Mouse (Mus musculus) neural tube, embryonic 11.5 days (tissue): ENCODE data around the gene Gas7. TPM values are rescaled to one million over a fixed set of nuclear protein-coding genes. Genes with fewer than 3 reads are reported as not detected.
A peak's percentile ranks its signal among the peaks of the same experiment; 100 is the strongest.

Source experiments
- ATAC-seq: fragments of 200-750 bp; cut with Nextera tagmentation; 2 replicates; pipeline ENCODE4 v1.8.0; 2017; ENCODE audit warnings: moderate number of reproducible peaks, mild to moderate bottlenecking, moderate TSS enrichment, moderate library complexity; ENCODE audit not compliant: insufficient read depth, low FRiP score, low TSS enrichment
- DNase-seq: peaks from one replicate; pipeline ENCODE4 v3.0.0-alpha.2; 2015; ENCODE audit warnings: low spot score
- H3K27ac ChIP-seq: fragments of 300-500 bp; sonication (generic); 2 replicates; pipeline ENCODE4 v1.5.1; 2014; ENCODE audit warnings: low read depth, mild to moderate bottlenecking, low read length
- H3K27me3 ChIP-seq: fragments of 300-500 bp; sonication (generic); 2 replicates; pipeline ENCODE4 v1.6.1; 2014; ENCODE audit warnings: mild to moderate bottlenecking, low read length, mixed read lengths; ENCODE audit not compliant: control insufficient read depth, insufficient read depth
- H3K36me3 ChIP-seq: fragments of 300-500 bp; sonication (generic); 2 replicates; pipeline ENCODE4 v1.6.1; 2014; ENCODE audit warnings: mild to moderate bottlenecking, low read length, moderate library complexity, mixed read lengths; ENCODE audit not compliant: control insufficient read depth, insufficient read depth
- H3K4me1 ChIP-seq: fragments of 300-500 bp; sonication (generic); 2 replicates; pipeline ENCODE4 v1.6.1; 2014; ENCODE audit warnings: low read length, mixed read lengths; ENCODE audit not compliant: control insufficient read depth, insufficient read depth
- H3K4me2 ChIP-seq: fragments of 300-500 bp; sonication (generic); 2 replicates; pipeline ENCODE4 v1.6.1; 2014; ENCODE audit warnings: low read depth, mild to moderate bottlenecking, moderate library complexity
- H3K4me3 ChIP-seq: fragments of 300-500 bp; sonication (generic); 2 replicates; pipeline ENCODE4 v1.5.1; 2014; ENCODE audit warnings: low read depth, low read length
- H3K9ac ChIP-seq: fragments of 300-500 bp; sonication (generic); 2 replicates; pipeline ENCODE4 v1.6.1; 2014; ENCODE audit warnings: mild to moderate bottlenecking, low read length
- H3K9me3 ChIP-seq: fragments of 300-500 bp; sonication (generic); 2 replicates; pipeline ENCODE4 v1.6.1; 2016; ENCODE audit warnings: low read length; ENCODE audit not compliant: control insufficient read depth
- WGBS: fragments of 180-500 bp; shearing (Covaris S2); extraction: QIAGEN DNeasy Blood & Tissue Kit; methylation state at CpG from one replicate; pipeline ENCODE4 v1.1.7; 2014; 5-methylcytosine and 5-hydroxymethylcytosine counted together
- polyA plus RNA-seq: library from polyadenylated mRNA; unstranded; fragments of >200 nt; fragmentation: Nextera tagmentation; extraction: Ambion mirVana; gene quantifications from 2 replicates; pipeline ENCODE4 v1.2.1, GENCODE M21; 2014

Gas7 gene
- polyA plus RNA-seq, 1 experiment from 2014 or later = 4.4 TPM

DNA sequence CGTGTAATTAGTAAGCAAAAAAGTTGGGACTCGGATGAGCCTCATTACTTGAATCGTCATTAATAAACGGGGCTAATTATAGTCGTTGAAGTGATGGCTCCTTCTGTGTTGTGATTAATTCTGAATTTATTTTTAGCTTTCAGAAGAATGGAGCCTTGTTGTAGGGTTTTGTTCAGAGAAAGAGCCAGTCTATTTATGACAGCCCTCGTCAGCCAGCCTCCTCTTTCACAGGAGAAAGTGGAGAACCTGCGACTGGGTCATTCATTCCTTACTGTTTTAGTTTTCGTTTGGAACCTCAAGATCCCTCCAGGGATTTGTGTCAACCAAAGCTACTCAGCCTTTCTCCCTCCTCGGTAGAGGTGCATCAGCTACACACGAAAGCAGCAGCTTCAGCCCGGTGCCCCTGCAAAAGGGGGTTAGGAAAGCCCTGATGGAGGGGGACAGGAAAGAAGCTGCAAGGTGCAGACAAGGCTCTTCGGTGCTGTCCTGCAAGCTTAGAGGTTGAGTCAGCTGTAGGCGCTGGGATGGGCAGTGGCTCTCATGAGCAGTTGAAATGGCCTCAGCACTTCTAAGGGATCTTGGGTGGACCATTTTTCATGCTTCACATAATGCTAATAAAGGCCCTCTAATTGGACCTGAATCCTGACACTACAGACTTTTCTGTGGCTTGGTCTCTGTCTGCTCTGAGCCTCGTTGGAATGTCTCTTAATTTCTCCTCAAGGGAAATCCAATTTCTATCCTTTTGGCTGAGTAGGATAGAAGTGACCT lies 10.0 kb upstream of the Gas7 start:
- Histone ChIP-seq H3K4me3 (no peak overlapping the region), H3K9ac (no peak overlapping the region), H3K9me3 (no peaks in the 10 kb centered on the region), H3K27ac (no peak overlapping the region), H3K4me2 (no peak overlapping the region), H3K27me3 (no peaks in the 10 kb centered on the region), H3K36me3 (no peaks in the 10 kb centered on the region), H3K4me1 (no peaks in the 10 kb centered on the region)
- ATAC-seq (no peak), DNase-seq (no peak)
- 70% methylated on average over 14 of the region's 14 CpGs for WGBS

DNA sequence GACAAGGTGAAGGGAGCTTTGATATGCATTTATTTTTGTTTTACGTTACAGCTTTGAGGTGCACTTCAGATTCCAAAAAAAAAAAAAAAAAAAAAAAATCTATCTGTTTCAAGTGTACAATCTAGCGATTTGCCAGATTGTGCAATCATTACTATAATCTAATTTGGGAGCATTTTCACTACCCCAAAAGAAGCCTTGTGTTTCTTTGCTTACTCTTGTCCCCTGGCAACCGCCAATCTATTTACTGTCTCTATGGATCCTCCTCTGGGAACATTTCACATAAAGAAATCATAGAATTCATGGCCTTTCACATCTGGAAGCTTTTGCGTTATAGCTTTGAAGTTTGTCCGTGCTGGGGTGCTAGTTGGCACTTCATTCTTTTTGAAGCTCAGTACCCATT lies 3.7 kb upstream of the Gas7 start:
- DNase-seq (no peak), ATAC-seq (no peak)
- WGBS = 84% methylated on average over 5 of the region's 5 CpGs

DNA sequence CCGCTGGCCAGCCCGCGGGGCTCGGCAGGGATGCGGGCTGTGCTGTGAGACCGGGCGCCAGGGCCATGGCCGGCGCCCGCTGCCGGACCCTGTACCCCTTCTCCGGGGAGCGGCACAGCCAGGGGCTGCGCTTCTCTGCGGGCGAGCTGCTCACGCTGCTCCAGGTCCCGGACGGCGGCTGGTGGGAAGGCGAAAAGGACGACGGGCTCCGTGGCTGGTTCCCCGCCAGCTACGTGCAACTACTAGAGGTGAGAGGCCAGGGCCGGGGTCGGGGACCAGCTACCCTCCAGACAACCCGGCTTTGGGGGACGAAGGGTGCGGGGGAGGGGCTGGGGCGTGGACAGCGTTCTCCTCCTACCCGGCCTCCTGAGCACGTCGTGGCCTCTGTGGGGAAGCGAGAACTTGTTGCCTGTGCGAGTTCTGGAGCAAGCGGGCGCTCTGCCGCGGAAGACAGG lies 317 bp downstream of the Gas7 start:
- H3K9ac ChIP-seq = peak overlapping the region; percentile 67
- peak; percentile 56 for DNase-seq
- under 1% methylated on average over 42 of the region's 42 CpGs for WGBS

More for the DNA sequence above, 3.7 kb upstream of the Gas7 start:
- no peaks in the 10 kb centered on the region for H3K36me3 ChIP-seq
- H3K9me3 ChIP-seq = no peaks in the 10 kb centered on the region
- peaks cover 5% of the 10 kb centered on the region for H3K4me1 ChIP-seq
- no peak overlapping the region for H3K4me2 ChIP-seq
- no peak overlapping the region for H3K27ac ChIP-seq
- H3K9ac ChIP-seq = no peak overlapping the region
- H3K4me3 ChIP-seq = no peak overlapping the region
- peaks cover 5% of the 10 kb centered on the region for H3K27me3 ChIP-seq

DNA sequence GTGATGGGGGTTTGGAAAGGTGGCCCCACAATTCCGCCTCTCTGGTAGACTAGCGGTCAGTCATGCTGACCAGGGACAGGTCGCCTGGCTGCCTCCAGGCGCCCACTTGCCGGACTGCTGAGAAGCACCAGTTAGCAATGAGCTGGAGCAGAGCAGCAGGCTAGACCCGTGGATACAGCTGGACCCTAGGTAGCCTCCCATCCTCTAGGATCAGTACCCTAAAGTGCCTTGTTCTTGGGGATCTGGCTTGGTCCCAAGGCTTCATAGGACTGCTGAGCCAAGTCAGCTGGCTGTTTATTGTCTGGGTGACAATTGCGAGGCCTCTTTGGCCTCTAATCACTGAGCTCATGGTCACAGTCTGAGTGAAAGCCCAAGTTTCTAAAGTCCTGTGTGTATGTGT lies 792 bp downstream of the Gas7 start:
- peak overlapping the region; percentile 98 for H3K4me2 ChIP-seq
- peaks cover 5% of the 10 kb centered on the region for H3K4me1 ChIP-seq
- peak; percentile 15; the same call in 1 of the 2 replicates for ATAC-seq
- 10% methylated on average over 7 of the region's 7 CpGs for WGBS
- H3K27me3 ChIP-seq = peaks cover 5% of the 10 kb centered on the region
- no peaks in the 10 kb centered on the region for H3K9me3 ChIP-seq
- H3K36me3 ChIP-seq = no peaks in the 10 kb centered on the region
- H3K27ac ChIP-seq = no peak overlapping the region
- peak overlapping the region; percentile 69 for H3K4me3 ChIP-seq
- DNase-seq = peak; percentile 19
- peak overlapping the region; percentile 67; the same call in 1 of the 2 replicates for H3K9ac ChIP-seq

More for the DNA sequence above, 317 bp downstream of the Gas7 start:
- Histone ChIP-seq H3K4me1 (peaks cover 5% of the 10 kb centered on the region), H3K27me3 (peaks cover 5% of the 10 kb centered on the region), H3K4me3 (peak overlapping the region; percentile 69), H3K4me2 (peak overlapping the region; percentile 98), H3K27ac (no peak overlapping the region), H3K9me3 (no peaks in the 10 kb centered on the region), H3K36me3 (no peaks in the 10 kb centered on the region)
- peak; percentile 76 for ATAC-seq

DNA sequence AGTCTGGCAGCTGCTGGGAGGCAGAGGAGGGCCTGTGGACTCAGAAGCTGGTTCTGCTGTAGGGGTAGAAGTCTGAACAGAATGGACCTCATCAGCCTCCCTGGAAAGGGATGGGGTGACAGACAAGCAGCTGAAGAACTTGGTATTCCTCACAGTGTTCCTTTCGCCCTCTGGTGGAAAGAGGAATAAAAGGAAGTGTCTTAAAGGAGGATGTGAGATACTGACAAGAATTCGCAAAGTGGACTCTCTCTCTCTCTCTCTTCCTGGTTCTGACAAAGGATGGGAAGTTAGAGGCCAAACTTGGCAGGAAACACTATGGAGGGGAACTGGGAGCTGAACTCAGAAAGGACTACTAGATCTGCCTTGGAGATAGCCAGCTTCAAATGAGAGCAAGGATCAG lies 2.9 kb downstream of the Gas7 start:
- Histone ChIP-seq H3K4me1 (peaks cover 5% of the 10 kb centered on the region), H3K36me3 (no peaks in the 10 kb centered on the region), H3K9me3 (no peaks in the 10 kb centered on the region), H3K27me3 (peaks cover 5% of the 10 kb centered on the region), H3K27ac (no peak overlapping the region), H3K4me2 (no peak overlapping the region), H3K9ac (no peak overlapping the region), H3K4me3 (no peak overlapping the region)
- WGBS = 49% methylated on average over 2 of the region's 2 CpGs
- no peak for DNase-seq
- no peak for ATAC-seq

DNA sequence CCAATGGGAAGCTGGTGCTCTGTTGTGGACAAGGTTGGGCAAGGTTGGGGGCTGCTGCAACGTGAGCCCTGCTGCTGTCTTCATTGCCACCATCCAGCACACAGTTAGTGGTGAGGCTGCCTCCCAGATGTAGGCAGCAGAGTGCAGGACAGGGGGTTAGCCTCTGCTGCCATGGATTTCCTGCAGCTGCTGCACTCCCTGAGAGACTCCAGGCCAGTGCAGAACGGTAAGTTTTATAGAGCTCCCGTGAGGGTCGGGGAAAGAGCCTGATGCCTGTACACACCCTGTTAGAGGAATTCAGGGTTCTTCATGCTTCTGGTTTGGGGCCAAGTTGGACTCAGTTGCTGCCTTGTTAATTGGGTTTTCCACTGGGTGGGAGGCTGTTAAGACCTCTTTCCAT lies 11.9 kb downstream of the Gas7 start:
- ATAC-seq = no peak
- no peaks in the 10 kb centered on the region for H3K36me3 ChIP-seq
- no peaks in the 10 kb centered on the region for H3K4me1 ChIP-seq
- no peaks in the 10 kb centered on the region for H3K27me3 ChIP-seq
- H3K9me3 ChIP-seq = no peaks in the 10 kb centered on the region
- 61% methylated on average over 4 of the region's 4 CpGs for WGBS
- no peak overlapping the region for H3K9ac ChIP-seq
- H3K4me2 ChIP-seq = no peak overlapping the region
- no peak overlapping the region for H3K4me3 ChIP-seq
- no peak for DNase-seq
- no peak overlapping the region for H3K27ac ChIP-seq

DNA sequence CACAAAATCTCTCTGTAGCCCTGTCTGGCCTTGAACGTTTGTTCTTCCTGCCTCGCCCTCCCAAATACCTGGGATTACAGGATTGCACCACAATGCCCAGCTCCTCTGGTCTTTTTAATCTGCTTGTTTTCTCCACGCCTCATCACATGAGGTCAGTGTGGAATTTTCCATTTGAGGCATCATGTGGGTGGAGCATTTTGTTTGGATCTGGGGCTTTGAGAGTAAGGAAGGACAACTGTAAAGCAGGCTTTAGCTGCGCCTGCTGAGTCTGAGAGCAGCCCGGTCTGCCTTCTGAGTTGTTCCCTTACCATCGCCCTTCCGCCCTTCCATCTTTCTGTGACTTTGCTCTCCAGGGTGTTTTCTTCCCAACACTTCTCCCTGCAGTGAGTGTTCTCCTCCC lies 13.6 kb downstream of the Gas7 start:
- H3K4me3 ChIP-seq = no peak overlapping the region
- H3K4me2 ChIP-seq = no peak overlapping the region
- H3K9me3 ChIP-seq = no peaks in the 10 kb centered on the region
- DNase-seq (no peak), ATAC-seq (no peak)
- H3K36me3 ChIP-seq = no peaks in the 10 kb centered on the region
- H3K27me3 ChIP-seq = no peaks in the 10 kb centered on the region
- no peaks in the 10 kb centered on the region for H3K4me1 ChIP-seq
- 77% methylated on average over 7 of the region's 7 CpGs for WGBS
- H3K9ac ChIP-seq = no peak overlapping the region
- no peak overlapping the region for H3K27ac ChIP-seq

DNA sequence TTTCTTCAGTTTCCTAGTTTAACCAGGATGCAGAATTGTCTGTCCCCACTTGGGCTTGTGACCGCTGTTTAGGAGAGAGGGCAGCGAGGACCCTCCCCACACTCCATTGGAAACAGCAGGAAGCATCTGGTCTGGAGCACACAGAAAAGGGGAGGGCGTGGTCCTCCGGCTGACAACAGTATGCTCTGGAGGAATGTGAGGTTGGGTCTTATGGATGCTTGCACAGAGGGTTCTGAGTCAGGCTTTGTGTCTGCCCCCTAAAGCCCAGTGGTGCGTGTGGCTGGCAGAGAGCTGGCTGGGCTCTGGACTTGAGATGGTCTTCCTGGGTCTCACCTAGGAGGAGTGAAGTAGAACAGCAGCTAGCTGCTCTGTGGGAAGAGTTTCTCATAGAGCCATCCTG lies 19.4 kb downstream of the Gas7 start:
- Histone ChIP-seq H3K9ac (no peak overlapping the region), H3K9me3 (no peaks in the 10 kb centered on the region), H3K36me3 (no peaks in the 10 kb centered on the region), H3K27ac (no peak overlapping the region), H3K27me3 (no peaks in the 10 kb centered on the region), H3K4me1 (no peaks in the 10 kb centered on the region), H3K4me2 (no peak overlapping the region), H3K4me3 (no peak overlapping the region)
- DNase-seq (no peak), ATAC-seq (no peak)
- WGBS = 70% methylated on average over 5 of the region's 5 CpGs

DNA sequence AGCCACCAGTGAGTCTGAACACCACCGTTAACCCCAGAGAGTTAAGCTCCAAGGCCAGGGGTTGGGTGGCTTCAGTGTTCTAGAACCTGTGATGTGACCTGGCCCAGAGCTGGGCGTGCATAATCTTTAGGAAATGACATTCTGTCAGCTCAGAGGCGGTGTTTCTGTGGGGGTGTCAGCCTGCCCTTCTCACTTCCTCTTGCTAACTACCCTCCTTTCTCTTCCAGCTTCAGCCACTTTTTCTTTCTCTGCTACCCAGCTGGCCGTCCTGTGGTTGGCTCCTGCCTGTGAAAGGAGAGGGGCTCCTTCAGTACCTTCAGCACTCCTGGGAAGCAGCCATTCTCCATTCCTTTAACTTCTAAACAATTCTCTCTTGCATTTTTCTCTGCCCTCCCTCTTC lies 24.3 kb downstream of the Gas7 start:
- no peak overlapping the region for H3K4me3 ChIP-seq
- H3K36me3 ChIP-seq = no peaks in the 10 kb centered on the region
- no peak for ATAC-seq
- no peaks in the 10 kb centered on the region for H3K9me3 ChIP-seq
- no peak overlapping the region for H3K4me2 ChIP-seq
- DNase-seq = no peak
- no peak overlapping the region for H3K9ac ChIP-seq
- 63% methylated on average over 4 of the region's 4 CpGs for WGBS
- H3K4me1 ChIP-seq = no peaks in the 10 kb centered on the region
- no peak overlapping the region for H3K27ac ChIP-seq
- no peaks in the 10 kb centered on the region for H3K27me3 ChIP-seq
